ENCODE assay signal across 37 mouse cellular contexts in the genomic region with DNA sequence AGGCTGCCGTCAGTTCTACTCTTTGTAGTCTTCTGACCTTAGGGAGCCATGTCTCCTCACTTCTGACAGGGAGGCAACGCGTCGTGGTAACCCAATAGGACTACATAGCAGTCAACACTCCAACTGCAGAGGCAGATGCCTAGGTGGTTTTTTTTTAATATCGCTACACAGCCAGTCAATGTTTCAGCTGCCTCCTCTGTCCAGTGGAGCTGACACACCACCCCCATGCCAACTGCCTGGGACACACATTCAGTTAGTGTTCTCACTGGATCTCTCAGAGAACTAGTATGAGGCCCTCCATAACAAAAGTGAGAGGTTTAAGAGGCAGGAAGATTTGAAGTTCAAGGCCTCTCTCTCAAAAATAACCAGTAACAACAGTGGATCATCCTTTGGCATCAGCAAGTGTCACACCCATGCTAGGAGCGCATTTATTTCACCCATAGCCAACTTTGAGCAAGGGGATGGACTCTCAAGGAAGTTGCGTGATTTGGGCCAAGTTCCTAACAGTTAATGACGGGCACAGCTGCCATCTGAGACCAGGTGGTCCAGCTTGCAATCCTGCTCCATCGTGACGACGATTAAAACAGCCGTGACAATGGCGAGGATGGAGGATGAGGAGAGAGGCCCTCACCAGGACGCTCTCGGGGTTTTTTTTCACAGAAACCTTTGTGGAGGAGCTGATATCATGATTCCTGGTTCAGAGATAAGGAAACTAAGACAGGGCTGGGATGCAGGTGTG. TPM values are rescaled to one million over a fixed set of nuclear protein-coding genes. Genes with fewer than 3 reads are reported as not detected.
DNase-seq lines count a peak whose midpoint lies in the region; ATAC-seq lines count a peak whose summit lies in the region.
"Had no signal": no experiment of that assay in that cellular context is flagged by ENCODE, and none has a peak within 500 bp of the region (broad histone marks: within the 10 kb centered on the region; RNA-seq: fewer than 3 reads in every experiment).

No protein-coding gene starts in this region.

- H3K9me3 ChIP-seq in hindbrain, embryonic 11.5 days (ENCODE audit: control insufficient read depth, low read length): no peaks in the 10 kb centered on the region
- no peaks in the 10 kb centered on the region for H3K9me3 ChIP-seq in hindbrain, embryonic 16.5 days (ENCODE audit: control insufficient read depth, low read length)
- no peaks in the 10 kb centered on the region for H3K9me3 ChIP-seq in neural tube, embryonic 11.5 days (ENCODE audit: control insufficient read depth, low read length)
- H3K9me3 ChIP-seq in neural tube, embryonic 15.5 days (replicated peaks): no peaks in the 10 kb centered on the region
- no peaks in the 10 kb centered on the region for H3K9me3 ChIP-seq in hindbrain, embryonic 14.5 days (ENCODE audit: control insufficient read depth, low read length)
- H3K9me3 ChIP-seq: embryonic facial prominence, embryonic 13.5 days; G1E; heart, embryonic 13.5 days; hindbrain, embryonic 15.5 days; intestine, embryonic 15.5 days; limb, embryonic 15.5 days; liver, embryonic 13.5 days; megakaryocyte, embryonic 14.5 days; neural tube, embryonic 13.5 days had no signal

- H3K27me3 ChIP-seq in hindbrain, embryonic 11.5 days (ENCODE audit: control insufficient read depth, insufficient read depth, low read length): no peaks in the 10 kb centered on the region
- H3K27me3 ChIP-seq in hindbrain, embryonic 16.5 days (replicated peaks; ENCODE audit: control insufficient read depth, insufficient read depth, low read length): no peaks in the 10 kb centered on the region
- H3K27me3 ChIP-seq in neural tube, embryonic 11.5 days (ENCODE audit: control insufficient read depth, insufficient read depth, low read length): no peaks in the 10 kb centered on the region
- no peaks in the 10 kb centered on the region for H3K27me3 ChIP-seq in neural tube, embryonic 15.5 days (replicated peaks)
- no peaks in the 10 kb centered on the region for H3K27me3 ChIP-seq in hindbrain, embryonic 14.5 days (ENCODE audit: control insufficient read depth, insufficient read depth, low read length)
- H3K27me3 ChIP-seq: embryonic facial prominence, embryonic 13.5 days; heart, embryonic 13.5 days; hindbrain, embryonic 15.5 days; intestine, embryonic 15.5 days; limb, embryonic 15.5 days; liver, embryonic 13.5 days; megakaryocyte, embryonic 14.5 days; neural tube, embryonic 13.5 days; Patski had no signal

- peaks cover 5% of the 10 kb centered on the region for H3K36me3 ChIP-seq in hindbrain, embryonic 11.5 days (ENCODE audit: control insufficient read depth, insufficient read depth, low read length)
- H3K36me3 ChIP-seq in hindbrain, embryonic 16.5 days (ENCODE audit: control insufficient read depth, insufficient read depth, low read length): peaks cover 8% of the 10 kb centered on the region
- H3K36me3 ChIP-seq in neural tube, embryonic 11.5 days (ENCODE audit: control insufficient read depth, insufficient read depth, low read length): peaks cover 9% of the 10 kb centered on the region
- peaks cover 19% of the 10 kb centered on the region for H3K36me3 ChIP-seq in neural tube, embryonic 15.5 days
- H3K36me3 ChIP-seq in hindbrain, embryonic 14.5 days (replicated peaks; ENCODE audit: control insufficient read depth, insufficient read depth): peaks cover 63% of the 10 kb centered on the region

- H3K27ac ChIP-seq in hindbrain, embryonic 11.5 days (ENCODE audit: low read depth, low read length): peak overlapping the region; percentile 47; the same call in 1 of the 2 replicates
- H3K27ac ChIP-seq in hindbrain, embryonic 16.5 days (ENCODE audit: low read depth, low read length): no peak overlapping the region
- peak overlapping the region; percentile 40; the same call in 1 of the 2 replicates for H3K27ac ChIP-seq in neural tube, embryonic 11.5 days (ENCODE audit: low read depth, low read length)
- no peak overlapping the region for H3K27ac ChIP-seq in neural tube, embryonic 15.5 days (replicated peaks)
- peak overlapping the region; percentile 7; the same call in 1 of the 2 replicates for H3K27ac ChIP-seq in hindbrain, embryonic 14.5 days
- H3K27ac ChIP-seq: embryonic facial prominence, embryonic 13.5 days; heart, adult 2 months; heart, embryonic 13.5 days; hindbrain, embryonic 15.5 days; intestine, embryonic 15.5 days; layer of hippocampus, adult 2 months; limb, embryonic 15.5 days; liver, embryonic 13.5 days; neural tube, embryonic 13.5 days; stomach, postnatal 0 days had no signal

- H3K9ac ChIP-seq in hindbrain, embryonic 11.5 days (ENCODE audit: low read depth, low read length): no peak overlapping the region
- no peak overlapping the region for H3K9ac ChIP-seq in hindbrain, embryonic 16.5 days (ENCODE audit: low read depth, low read length)
- no peak overlapping the region for H3K9ac ChIP-seq in neural tube, embryonic 11.5 days (ENCODE audit: low read length)
- H3K9ac ChIP-seq in neural tube, embryonic 15.5 days (replicated peaks): no peak overlapping the region
- H3K9ac ChIP-seq in hindbrain, embryonic 14.5 days: no peak overlapping the region
- H3K9ac ChIP-seq: embryonic facial prominence, embryonic 13.5 days; heart, embryonic 13.5 days; hindbrain, embryonic 15.5 days; intestine, embryonic 15.5 days; limb, embryonic 15.5 days; liver, embryonic 13.5 days; neural tube, embryonic 13.5 days had no signal

- H3K4me2 ChIP-seq in hindbrain, embryonic 11.5 days (replicated peaks; ENCODE audit: low read depth, low read length): no peak overlapping the region
- H3K4me2 ChIP-seq in hindbrain, embryonic 16.5 days (ENCODE audit: low read length): no peak overlapping the region; the same call in 1 of the 2 replicates
- H3K4me2 ChIP-seq in neural tube, embryonic 11.5 days (ENCODE audit: low read depth): no peak overlapping the region
- no peak overlapping the region for H3K4me2 ChIP-seq in neural tube, embryonic 15.5 days
- H3K4me2 ChIP-seq in hindbrain, embryonic 14.5 days (replicated peaks): no peak overlapping the region
- H3K4me2 ChIP-seq: embryonic facial prominence, embryonic 13.5 days; heart, embryonic 13.5 days; hindbrain, embryonic 15.5 days; intestine, embryonic 15.5 days; limb, embryonic 15.5 days; liver, embryonic 13.5 days; neural tube, embryonic 13.5 days had no signal

- DNase-seq in gastrocnemius, adult 18-20 months (ENCODE audit: low spot score): peak; percentile 63
- no peak for DNase-seq in gastrocnemius, postnatal 10 days
- no peak for DNase-seq in hindbrain, embryonic 11.5 days (ENCODE audit: low spot score)
- DNase-seq in neural tube, embryonic 11.5 days (ENCODE audit: low spot score): no peak
- DNase-seq in hindbrain, embryonic 14.5 days (ENCODE audit: low spot score): no peak
- DNase-seq in cerebellum, postnatal 36 days: no peak
- DNase-seq: adrenal gland, postnatal 10 days; cerebellum, adult 8-10 months; cerebellum, postnatal 25 days; gastrocnemius, postnatal 14 days; heart, adult 2 months; heart, postnatal 10 days; kidney, adult 2 months; kidney, postnatal 36 days; liver, embryonic 13.5 days; lung, adult 18-20 months; lung, postnatal 4 days; right cerebral cortex, postnatal 25 days; spleen, adult 18-20 months; thymus, adult 2 months; thymus, postnatal 36 days had no signal

- no peak overlapping the region for H3K4me3 ChIP-seq in hindbrain, embryonic 11.5 days (ENCODE audit: low read depth, low read length)
- H3K4me3 ChIP-seq in hindbrain, embryonic 16.5 days (ENCODE audit: low read length): no peak overlapping the region
- no peak overlapping the region for H3K4me3 ChIP-seq in neural tube, embryonic 11.5 days (ENCODE audit: low read depth, low read length)
- H3K4me3 ChIP-seq in neural tube, embryonic 15.5 days (replicated peaks): no peak overlapping the region
- no peak overlapping the region for H3K4me3 ChIP-seq in hindbrain, embryonic 14.5 days (replicated peaks; ENCODE audit: low read length)
- H3K4me3 ChIP-seq: embryonic facial prominence, embryonic 13.5 days; erythroblast, embryonic 14.5 days; heart, adult 2 months; heart, embryonic 13.5 days; hindbrain, embryonic 15.5 days; intestine, embryonic 15.5 days; layer of hippocampus, adult 2 months; limb, embryonic 15.5 days; liver, embryonic 13.5 days; megakaryocyte, embryonic 14.5 days; neural tube, embryonic 13.5 days had no signal

- H3K4me1 ChIP-seq in hindbrain, embryonic 11.5 days (replicated peaks; ENCODE audit: control insufficient read depth, insufficient read depth, low read length): peaks cover 14% of the 10 kb centered on the region
- H3K4me1 ChIP-seq in hindbrain, embryonic 16.5 days (ENCODE audit: control insufficient read depth, insufficient read depth, low read depth, low read length): peaks cover 24% of the 10 kb centered on the region
- peaks cover 51% of the 10 kb centered on the region for H3K4me1 ChIP-seq in neural tube, embryonic 11.5 days (ENCODE audit: control insufficient read depth, insufficient read depth, low read length)
- H3K4me1 ChIP-seq in neural tube, embryonic 15.5 days: peaks cover 46% of the 10 kb centered on the region
- H3K4me1 ChIP-seq in hindbrain, embryonic 14.5 days (replicated peaks; ENCODE audit: control insufficient read depth, insufficient read depth, low read length): peaks cover 43% of the 10 kb centered on the region

- ATAC-seq in hindbrain, embryonic 11.5 days (ENCODE audit: low FRiP score): no peak
- no peak for ATAC-seq in hindbrain, embryonic 16.5 days
- no peak for ATAC-seq in neural tube, embryonic 11.5 days (ENCODE audit: insufficient read depth, low FRiP score, low TSS enrichment)
- no peak for ATAC-seq in neural tube, embryonic 15.5 days (ENCODE audit: low FRiP score)
- no peak for ATAC-seq in hindbrain, embryonic 14.5 days (ENCODE audit: low FRiP score)
- ATAC-seq: forebrain, embryonic 16.5 days; intestine, embryonic 15.5 days; lung, postnatal 0 days; Patski had no signal

- WGBS in hindbrain, embryonic 11.5 days: 78% methylated on average over 15 of the region's 15 CpGs
- WGBS in hindbrain, embryonic 16.5 days: 56% methylated on average over 15 of the region's 15 CpGs
- 78% methylated on average over 15 of the region's 15 CpGs for WGBS in neural tube, embryonic 11.5 days
- WGBS in neural tube, embryonic 15.5 days: 58% methylated on average over 15 of the region's 15 CpGs
- WGBS in hindbrain, embryonic 14.5 days: 53% methylated on average over 15 of the region's 15 CpGs

RNA-seq across cellular contexts. Expression of gene Msi2, which starts 8.3 kb away (rescaled TPM):
- total RNA-seq in gastrocnemius, adult 18-20 months (2021): 100 to 1,000 TPM; 179 to 180 TPM
- total RNA-seq in gastrocnemius, postnatal 10 days (2021): 100 to 1,000 TPM; 186 to 195 TPM
- 26.7 and 40.1 TPM in 2 replicates for polyA plus RNA-seq in hindbrain, embryonic 11.5 days (2014; fragmentation: Nextera tagmentation; extraction: Ambion mirVana)
- polyA plus RNA-seq in hindbrain, embryonic 16.5 days (2015; fragmentation: Nextera tagmentation; extraction: Ambion mirVana): 28.8 and 31.0 TPM in 2 replicates
- 19.7 and 20.6 TPM in 2 replicates for polyA plus RNA-seq in neural tube, embryonic 11.5 days (2014; fragmentation: Nextera tagmentation; extraction: Ambion mirVana)
- polyA plus RNA-seq in neural tube, embryonic 15.5 days (2015; fragmentation: Nextera tagmentation; extraction: Ambion mirVana): 17.3 and 20.7 TPM in 2 replicates
- 22.4 and 26.5 TPM in 2 replicates for polyA plus RNA-seq in hindbrain, embryonic 14.5 days (2014; fragmentation: Nextera tagmentation; extraction: Ambion mirVana)

Comparison
In these comparisons a context has a peak if more than half of its experiments do, and no peak if none do; other contexts are left out.
1. H3K27ac ChIP-seq: peak in hindbrain, embryonic 11.5 days (single experiment), neural tube, embryonic 11.5 days (single experiment) and hindbrain, embryonic 14.5 days (single experiment); none in hindbrain, embryonic 16.5 days (single experiment) and neural tube, embryonic 15.5 days (single experiment).